Mouse (Mus musculus): ENCODE data around the gene Cpn2.

DNA sequence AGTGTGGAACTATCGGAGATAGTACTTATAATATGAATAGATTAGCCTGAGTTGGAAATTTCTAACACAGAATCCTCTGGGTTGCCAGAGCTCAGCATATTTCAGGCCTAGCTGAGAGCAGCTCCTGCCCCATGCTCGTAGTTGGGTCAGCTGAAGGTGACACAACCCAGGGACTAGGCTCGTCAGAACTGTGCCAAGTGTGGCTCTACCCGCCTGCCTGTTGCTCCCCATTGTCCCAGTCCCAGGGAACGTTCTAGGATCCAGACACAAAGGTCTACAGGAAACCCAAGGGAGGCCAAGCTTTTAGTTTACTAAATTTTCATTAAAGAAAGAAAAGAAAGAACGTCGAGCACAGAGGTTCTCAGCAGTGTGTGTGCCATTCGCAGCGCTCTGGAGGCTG is 6.0 kb downstream of the Cpn2 start:
- TF ChIP-seq CTCF (IDR thresholded peaks at IDR 0.05; ENCODE audit: low read depth) (no peak), EP300 (IDR thresholded peaks at IDR 0.05; ENCODE audit: low read depth) (no peak)

Measured in liver, embryonic 14.5 days (tissue).